In genomic region chr1:38393516-38393915, GRCm38 (mm10) we compare ENCODE assay signal across 9 mouse cellular contexts.
DNase-seq lines count a peak whose midpoint lies in the region; ATAC-seq and TF ChIP-seq lines count a peak whose summit lies in the region.
"Had no signal": no experiment of that assay in that cellular context is flagged by ENCODE, and none has a peak within 500 bp of the region (broad histone marks: within the 10 kb centered on the region; RNA-seq: fewer than 3 reads in every experiment).

No protein-coding gene starts in this region.

- no peaks in the 10 kb centered on the region for H3K9me3 ChIP-seq in forebrain, embryonic 11.5 days (ENCODE audit: control insufficient read depth, low read length)
- H3K9me3 ChIP-seq in stomach, postnatal 0 days (ENCODE audit: control insufficient read depth, low read length), result no peaks in the 10 kb centered on the region
- no peaks in the 10 kb centered on the region for H3K9me3 ChIP-seq in liver, postnatal 0 days (ENCODE audit: low read length)
- H3K9me3 ChIP-seq: limb, embryonic 15.5 days had no signal

- TF ChIP-seq CTCF in stomach, postnatal 0 days (IDR thresholded peaks at IDR 0.05; ENCODE audit: low read depth), result no peak
- TF ChIP-seq CTCF in liver, postnatal 0 days (IDR thresholded peaks at IDR 0.05; ENCODE audit: low read depth), result no peak

- no peaks in the 10 kb centered on the region for H3K27me3 ChIP-seq in forebrain, embryonic 11.5 days (ENCODE audit: control insufficient read depth, insufficient read depth, low read length)
- no peaks in the 10 kb centered on the region for H3K27me3 ChIP-seq in stomach, postnatal 0 days (ENCODE audit: control insufficient read depth, insufficient read depth, low read length)
- no peaks in the 10 kb centered on the region for H3K27me3 ChIP-seq in liver, postnatal 0 days (ENCODE audit: insufficient read depth, low read length)
- H3K27me3 ChIP-seq: limb, embryonic 15.5 days had no signal

- peaks cover 19% of the 10 kb centered on the region for H3K4me1 ChIP-seq in forebrain, embryonic 11.5 days (replicated peaks; ENCODE audit: control insufficient read depth, insufficient read depth, low read length)
- H3K4me1 ChIP-seq in stomach, postnatal 0 days (replicated peaks; ENCODE audit: control insufficient read depth, insufficient read depth), result no peaks in the 10 kb centered on the region
- H3K4me1 ChIP-seq in liver, postnatal 0 days (ENCODE audit: insufficient read depth), result no peaks in the 10 kb centered on the region

- no peak overlapping the region for H3K9ac ChIP-seq in forebrain, embryonic 11.5 days (ENCODE audit: low read length)
- no peak overlapping the region for H3K9ac ChIP-seq in stomach, postnatal 0 days (ENCODE audit: low read length)
- no peak overlapping the region for H3K9ac ChIP-seq in liver, postnatal 0 days (replicated peaks)
- H3K9ac ChIP-seq: limb, embryonic 15.5 days had no signal

- 45% methylated on average over 6 of the region's 6 CpGs for WGBS in forebrain, embryonic 11.5 days
- 26% methylated on average over 6 of the region's 6 CpGs for WGBS in stomach, postnatal 0 days
- 66% methylated on average over 6 of the region's 6 CpGs for WGBS in liver, postnatal 0 days (ENCODE audit: insufficient replicate concordance)

- no peaks in the 10 kb centered on the region for H3K36me3 ChIP-seq in forebrain, embryonic 11.5 days (ENCODE audit: control insufficient read depth, insufficient read depth, low read length)
- H3K36me3 ChIP-seq in stomach, postnatal 0 days (ENCODE audit: control insufficient read depth, insufficient read depth, low read length), result no peaks in the 10 kb centered on the region
- no peaks in the 10 kb centered on the region for H3K36me3 ChIP-seq in liver, postnatal 0 days (replicated peaks; ENCODE audit: insufficient read depth, low read length)
- H3K36me3 ChIP-seq: limb, embryonic 15.5 days had no signal

- no peak overlapping the region for H3K4me2 ChIP-seq in forebrain, embryonic 11.5 days (ENCODE audit: low read depth, low read length, severe bottlenecking)
- H3K4me2 ChIP-seq in stomach, postnatal 0 days (replicated peaks; ENCODE audit: low read depth), result no peak overlapping the region
- no peak overlapping the region for H3K4me2 ChIP-seq in liver, postnatal 0 days (ENCODE audit: low read depth, low read length)
- H3K4me2 ChIP-seq: limb, embryonic 15.5 days had no signal

- TF ChIP-seq EP300 in stomach, postnatal 0 days (optimal IDR thresholded peaks at IDR 0.05), result no peak
- no peak for TF ChIP-seq EP300 in liver, postnatal 0 days (IDR thresholded peaks at IDR 0.05; ENCODE audit: low read depth)

- H3K27ac ChIP-seq in forebrain, embryonic 11.5 days (ENCODE audit: low read depth, low read length), result peak overlapping the region; percentile 18; the same call in 1 of the 2 replicates
- no peak overlapping the region for H3K27ac ChIP-seq in stomach, postnatal 0 days (replicated peaks)
- H3K27ac ChIP-seq in liver, postnatal 0 days (ENCODE audit: low read depth), result no peak overlapping the region
- H3K27ac ChIP-seq: limb, embryonic 15.5 days had no signal

- no peak; the same call in 1 of the 2 replicates for ATAC-seq in forebrain, embryonic 11.5 days (replicated peaks; ENCODE audit: low FRiP score)
- 0 out of 2 replicates have a peak, but pooled peaks have one; percentile 24 for ATAC-seq in stomach, postnatal 0 days (ENCODE audit: low FRiP score, low TSS enrichment)
- ATAC-seq in erythroblast, adult 5-6 weeks (replicated peaks; ENCODE audit: low FRiP score, poor library complexity, severe bottlenecking), result no peak
- no peak for ATAC-seq in liver, postnatal 0 days

- no peak overlapping the region for H3K4me3 ChIP-seq in forebrain, embryonic 11.5 days (ENCODE audit: low read depth, low read length)
- no peak overlapping the region for H3K4me3 ChIP-seq in stomach, postnatal 0 days (ENCODE audit: low read depth, low read length)
- H3K4me3 ChIP-seq in liver, postnatal 0 days (ENCODE audit: low read depth, low read length), result no peak overlapping the region
- H3K4me3 ChIP-seq: limb, embryonic 15.5 days had no signal

- DNase-seq in thymus, postnatal 10 days (ENCODE audit: low spot score in 2 of 2), result peak; percentile 38 to 42
- DNase-seq in thymus, postnatal 0 days (ENCODE audit: low spot score), result no peak
- DNase-seq in forebrain, embryonic 11.5 days (ENCODE audit: low spot score), result no peak
- peak; percentile 34 to 37 for DNase-seq in layer of hippocampus, postnatal 14 days (ENCODE audit: low spot score in 2 of 2)
- no peak for DNase-seq in stomach, postnatal 0 days (ENCODE audit: low spot score)
- no peak for DNase-seq in liver, postnatal 0 days
- no peak for DNase-seq in cerebellum, adult 9-11 months

Comparison
In these comparisons a context has a peak if more than half of its experiments do, and no peak if none do; other contexts are left out.
1. DNase-seq: peak in thymus, postnatal 10 days (2 of 2) and layer of hippocampus, postnatal 14 days (2 of 2); none in thymus, postnatal 0 days (single experiment), forebrain, embryonic 11.5 days (single experiment), stomach, postnatal 0 days (single experiment), liver, postnatal 0 days (single experiment) and cerebellum, adult 9-11 months (single experiment).